Mouse (Mus musculus): ENCODE results near the gene Gm45521. TPM values are rescaled to one million over a fixed set of nuclear protein-coding genes. Genes with fewer than 3 reads are reported as not detected.
A peak's percentile ranks its signal among the peaks of the same experiment; 100 is the strongest.
"Not testable (repeated sequence)": the region's sequence is repeated elsewhere in the genome, so short reads cannot be mapped to it uniquely, and the experiment has no call there.

Gm45521 gene
- polyA plus RNA-seq, 1 experiment: not detected

DNA sequence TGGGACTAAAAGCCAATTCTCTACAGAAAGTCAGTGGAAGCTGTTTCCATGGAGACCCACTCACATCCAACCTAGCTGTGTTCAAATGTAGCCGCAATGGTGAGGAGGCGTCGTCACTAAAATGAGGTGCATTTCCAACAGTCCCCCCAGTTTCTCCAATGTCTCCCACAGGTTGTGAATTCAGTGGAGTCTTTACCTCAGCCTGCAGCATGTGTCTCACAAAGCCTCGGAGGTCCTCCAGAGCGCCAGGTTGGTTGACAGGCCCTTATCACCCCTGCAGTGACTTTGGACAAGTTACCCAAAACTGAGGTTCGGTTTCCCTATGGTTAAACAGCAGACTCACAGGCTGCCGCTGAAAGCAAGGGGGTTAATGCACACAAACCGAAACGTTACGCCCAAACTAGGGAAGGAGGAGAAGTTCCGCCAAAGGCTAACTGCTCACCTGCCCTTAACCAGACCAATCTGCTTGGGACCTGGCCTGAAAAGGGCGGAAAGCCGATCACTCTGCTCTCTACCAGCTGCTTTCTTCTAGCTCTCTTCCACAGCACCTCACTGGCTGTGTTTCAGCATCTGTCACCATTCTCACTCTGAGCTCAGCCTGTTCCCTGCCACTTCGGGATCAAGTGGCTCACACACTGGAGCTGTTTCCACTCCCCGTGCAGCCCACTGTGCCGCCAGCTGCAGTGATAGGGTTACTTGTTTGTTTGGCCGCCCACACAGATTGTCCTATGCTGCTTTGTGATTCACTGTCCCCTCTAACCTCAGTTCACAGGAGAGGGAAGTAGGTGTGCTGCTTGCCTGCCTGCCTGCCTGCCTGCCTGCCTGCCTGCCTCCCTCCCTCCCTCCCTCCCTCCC, 44.0 kb downstream of the Gm45521 start:
- peak in 2 of 3 experiments; percentile 54 to 90 for TF ChIP-seq MYOD1 (IDR thresholded peaks at IDR 0.05; ENCODE audit: control insufficient read depth in 1 of 3, insufficient read length in 2 of 3, low read depth in 2 of 3)
- TF ChIP-seq REST (IDR thresholded peaks at IDR 0.05; ENCODE audit: insufficient read depth, insufficient read length): no peak
- peak; percentile 2 to 79 (median 51) for TF ChIP-seq MYOG (IDR thresholded peaks at IDR 0.05; ENCODE audit: control insufficient read depth in 1 of 3, insufficient read depth in 1 of 3, insufficient read length in 2 of 3, low read depth in 2 of 3)
- Histone ChIP-seq H3K36me3 (ENCODE audit: control insufficient read depth, insufficient read depth) (no peaks in the 10 kb centered on the region), H3K4me3 (no peak overlapping the region), H3ac (ENCODE audit: control insufficient read depth, insufficient read length) (no peak overlapping the region), H3K4me2 (ENCODE audit: low read depth) (peak overlapping the region; percentile 35), H3K27me3 (ENCODE audit: control insufficient read depth, insufficient read depth, insufficient read length) (no peaks in the 10 kb centered on the region), H3K79me2 (ENCODE audit: control insufficient read depth, insufficient read depth) (no peaks in the 10 kb centered on the region)

DNA sequence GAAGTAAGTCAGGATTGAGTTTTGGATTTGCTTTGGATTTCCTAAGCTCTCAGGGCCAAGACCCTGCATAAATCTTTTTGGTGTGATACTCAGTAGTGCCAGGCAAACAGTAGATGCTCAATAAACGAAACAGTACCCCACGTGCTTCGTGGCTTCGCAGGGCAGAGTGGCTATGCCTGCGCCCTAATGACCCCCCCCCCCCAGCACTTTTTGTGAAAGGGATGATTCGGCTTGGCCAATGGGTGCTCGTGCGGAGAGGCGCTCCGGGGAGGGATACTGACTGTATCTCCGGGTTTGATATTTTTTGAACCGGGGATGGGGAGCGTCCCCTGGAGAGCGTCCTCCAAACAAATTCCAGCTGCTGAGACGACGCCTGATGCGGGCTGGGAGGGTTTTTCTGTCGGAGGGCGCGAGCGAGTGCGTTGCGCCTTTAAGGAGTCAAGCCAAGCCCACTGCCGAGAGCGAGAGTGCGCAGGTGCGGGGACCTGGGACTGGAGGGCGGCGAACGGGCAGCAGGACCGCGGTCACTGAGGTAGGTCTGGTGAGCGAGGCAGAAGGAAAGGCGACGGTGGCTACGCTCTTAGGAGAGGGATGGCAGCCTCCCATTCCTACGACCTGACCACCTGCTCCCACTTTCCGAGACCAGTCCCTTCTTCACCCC, 45.5 kb downstream of the Gm45521 start, which contains the start of gene Abhd6:
Abhd6 (plus strand) TSS at position 471 of the 661 bp plus-strand sequence.
- H3ac ChIP-seq (ENCODE audit: control insufficient read depth, insufficient read length): peak within 1 kb of the TSS; percentile 75
- TF ChIP-seq MYOG (IDR thresholded peaks at IDR 0.05; ENCODE audit: control insufficient read depth in 1 of 3, insufficient read depth in 1 of 3, insufficient read length in 2 of 3, low read depth in 2 of 3): peak in 2 of 3 experiments; percentile 8 to 38
- peak in 2 of 3 experiments; percentile 49 for TF ChIP-seq MYOD1 (IDR thresholded peaks at IDR 0.05; ENCODE audit: control insufficient read depth in 1 of 3, insufficient read length in 2 of 3, low read depth in 2 of 3)
- no peak for TF ChIP-seq TCF12 (IDR thresholded peaks at IDR 0.05; ENCODE audit: insufficient read depth, poor library complexity, severe bottlenecking)
- TF ChIP-seq POLR2AphosphoS2 (IDR thresholded peaks at IDR 0.05; ENCODE audit: insufficient read length, low read depth): peak; percentile 83
- TF ChIP-seq POLR2A (IDR thresholded peaks at IDR 0.05; ENCODE audit: insufficient read length, low read depth): peak; percentile 88
- H3K79me2 ChIP-seq (ENCODE audit: control insufficient read depth, insufficient read depth): no peaks in the 10 kb centered on the region
- H3K4me2 ChIP-seq (ENCODE audit: low read depth): peak within 1 kb of the TSS; percentile 88
- H3K27me3 ChIP-seq (ENCODE audit: control insufficient read depth, insufficient read depth, insufficient read length): no peaks in the 10 kb centered on the region
- no peaks in the 10 kb centered on the region for H3K36me3 ChIP-seq (ENCODE audit: control insufficient read depth, insufficient read depth)
- H3K4me3 ChIP-seq: peak within 1 kb of the TSS; percentile 48

DNA sequence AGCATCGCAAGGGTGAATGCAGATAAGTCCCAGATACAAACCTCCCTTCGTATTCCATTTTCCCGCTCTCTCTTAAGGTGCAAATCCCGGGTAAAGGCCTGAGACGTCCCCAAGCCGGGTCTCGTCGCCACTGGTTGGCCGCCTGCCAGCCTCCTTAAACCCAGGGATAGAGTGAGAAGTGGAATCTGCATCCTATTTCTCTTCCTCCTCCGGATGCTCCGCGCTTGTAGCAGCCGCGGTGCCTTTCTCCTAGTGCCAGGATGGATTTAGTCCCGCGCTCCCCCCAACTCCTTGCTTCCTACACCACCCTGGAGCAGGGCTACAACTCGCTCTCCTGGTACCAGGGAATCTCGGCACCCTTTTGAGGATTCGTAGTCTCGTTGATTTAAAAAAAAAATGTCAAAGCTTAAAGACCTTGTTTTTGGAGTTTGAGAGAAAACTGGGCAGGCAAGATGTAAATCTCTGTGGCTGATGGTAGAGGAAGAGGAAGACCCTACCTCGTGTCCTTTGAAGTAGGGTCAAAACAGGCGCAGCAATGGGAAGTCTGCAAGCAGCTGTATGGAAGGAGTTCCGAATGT, 46.1 kb downstream of the Gm45521 start:
- H3K27me3 ChIP-seq (ENCODE audit: control insufficient read depth, insufficient read depth, insufficient read length): no peaks in the 10 kb centered on the region
- H3K4me3 ChIP-seq: peak overlapping the region; percentile 48
- H3ac ChIP-seq (ENCODE audit: control insufficient read depth, insufficient read length): peak overlapping the region; percentile 75

DNA sequence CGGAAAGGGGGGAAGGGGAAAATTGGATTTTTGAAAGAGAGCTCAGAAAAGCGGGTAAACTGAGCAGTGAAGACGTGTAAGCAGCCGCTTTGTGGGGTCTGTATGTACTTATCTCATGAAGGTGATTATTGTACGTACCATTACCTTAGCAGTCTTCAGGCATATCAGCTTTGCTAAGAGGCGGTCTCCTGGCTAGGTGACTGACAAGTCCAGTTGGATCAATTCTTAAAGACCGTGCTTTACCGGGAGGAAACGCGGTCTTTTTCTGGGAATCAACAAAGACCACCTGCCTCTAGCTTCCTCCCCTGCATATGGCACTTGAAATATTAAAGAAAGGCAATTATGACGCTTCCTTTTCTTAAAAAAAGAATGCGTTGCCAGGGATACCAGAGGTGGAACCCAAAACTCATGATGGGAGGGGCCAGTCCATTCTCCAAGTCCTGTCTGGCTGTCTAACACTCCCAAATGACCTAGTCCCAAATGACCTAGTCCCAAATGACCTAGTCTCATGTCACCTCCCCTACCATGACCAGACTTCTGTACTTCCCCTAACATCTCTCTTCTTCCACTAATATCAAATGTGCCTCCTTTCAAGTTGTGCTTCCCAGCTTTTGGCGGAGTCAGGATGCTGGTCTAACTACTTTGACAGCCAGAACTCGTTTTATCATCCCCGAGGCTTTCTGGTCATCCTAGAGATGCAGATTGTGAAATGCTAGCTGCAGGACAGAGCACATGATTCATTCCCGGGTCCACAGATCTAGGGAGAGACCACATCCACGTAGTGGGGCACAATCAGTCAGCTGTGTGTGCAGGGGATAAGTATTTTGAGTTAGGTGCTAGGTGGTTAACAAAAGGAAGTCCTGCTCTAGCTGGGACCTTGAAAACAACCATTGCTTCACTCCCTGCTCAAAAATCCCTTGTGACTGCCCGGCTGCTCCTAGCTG, 46.9 kb downstream of the Gm45521 start:
- H3K79me2 ChIP-seq (ENCODE audit: control insufficient read depth, insufficient read depth): no peaks in the 10 kb centered on the region
- no peak for TF ChIP-seq MYOD1 (IDR thresholded peaks at IDR 0.05; ENCODE audit: control insufficient read depth in 1 of 3, insufficient read length in 2 of 3, low read depth in 2 of 3)
- no peak for TF ChIP-seq TCF3 (IDR thresholded peaks at IDR 0.05; ENCODE audit: insufficient read length, low read depth)
- no peak for TF ChIP-seq MAX (IDR thresholded peaks at IDR 0.05; ENCODE audit: low read depth)
- TF ChIP-seq POLR2AphosphoS2 (IDR thresholded peaks at IDR 0.05; ENCODE audit: insufficient read length, low read depth): no peak
- TF ChIP-seq CEBPB (IDR thresholded peaks at IDR 0.05; ENCODE audit: insufficient read depth, poor library complexity, severe bottlenecking): no peak
- no peak for TF ChIP-seq USF1 (IDR thresholded peaks at IDR 0.05; ENCODE audit: low read depth)
- TF ChIP-seq REST (IDR thresholded peaks at IDR 0.05; ENCODE audit: insufficient read depth, insufficient read length): no peak
- TF ChIP-seq POLR2A (IDR thresholded peaks at IDR 0.05; ENCODE audit: insufficient read length, low read depth): no peak
- TF ChIP-seq TCF12 (IDR thresholded peaks at IDR 0.05; ENCODE audit: insufficient read depth, poor library complexity, severe bottlenecking): no peak
- no peaks in the 10 kb centered on the region for H3K27me3 ChIP-seq (ENCODE audit: control insufficient read depth, insufficient read depth, insufficient read length)
- H3K4me3 ChIP-seq: peak overlapping the region; percentile 48
- peak overlapping the region; percentile 88 for H3K4me2 ChIP-seq (ENCODE audit: low read depth)
- no peaks in the 10 kb centered on the region for H3K36me3 ChIP-seq (ENCODE audit: control insufficient read depth, insufficient read depth)
- no peak overlapping the region for H3ac ChIP-seq (ENCODE audit: control insufficient read depth, insufficient read length)

More for the DNA sequence above, 46.1 kb downstream of the Gm45521 start:
- no peak for TF ChIP-seq MYOD1 (IDR thresholded peaks at IDR 0.05; ENCODE audit: control insufficient read depth in 1 of 3, insufficient read length in 2 of 3, low read depth in 2 of 3)
- no peak for TF ChIP-seq E2F4 (IDR thresholded peaks at IDR 0.05; ENCODE audit: insufficient read depth)
- TF ChIP-seq POLR2A (IDR thresholded peaks at IDR 0.05; ENCODE audit: insufficient read length, low read depth): no peak
- no peak for TF ChIP-seq TCF3 (IDR thresholded peaks at IDR 0.05; ENCODE audit: insufficient read length, low read depth)
- H3K36me3 ChIP-seq (ENCODE audit: control insufficient read depth, insufficient read depth): no peaks in the 10 kb centered on the region
- H3K79me2 ChIP-seq (ENCODE audit: control insufficient read depth, insufficient read depth): no peaks in the 10 kb centered on the region
- peak overlapping the region; percentile 88 for H3K4me2 ChIP-seq (ENCODE audit: low read depth)

DNA sequence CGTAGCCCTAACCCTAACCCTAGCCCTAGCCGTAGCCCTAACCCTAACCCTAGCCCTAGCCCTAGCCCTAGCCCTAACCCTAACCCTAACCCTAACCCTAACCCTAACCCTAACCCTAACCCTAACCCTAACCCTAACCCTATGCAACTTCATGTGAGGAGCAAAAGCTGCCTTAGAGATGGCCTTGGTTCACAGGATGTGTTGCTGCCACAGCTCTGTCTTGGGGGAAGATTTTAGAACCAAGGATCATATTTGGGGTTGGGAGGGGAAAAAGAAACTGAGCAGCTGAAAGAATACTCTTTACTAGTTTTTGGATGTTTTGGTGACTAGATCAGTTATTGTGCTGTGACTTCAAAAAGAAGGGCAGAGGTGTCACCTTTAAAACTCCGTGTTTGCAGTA, 49.0 kb downstream of the Gm45521 start:
- H3K79me2 ChIP-seq (ENCODE audit: control insufficient read depth, insufficient read depth); H3K4me3 ChIP-seq; H3K27me3 ChIP-seq (ENCODE audit: control insufficient read depth, insufficient read depth, insufficient read length); H3K4me2 ChIP-seq (ENCODE audit: low read depth); H3K36me3 ChIP-seq (ENCODE audit: control insufficient read depth, insufficient read depth); H3ac ChIP-seq (ENCODE audit: control insufficient read depth, insufficient read length): not testable (repeated sequence)

All from myocyte (in vitro differentiated cells).